In the genomic region with DNA sequence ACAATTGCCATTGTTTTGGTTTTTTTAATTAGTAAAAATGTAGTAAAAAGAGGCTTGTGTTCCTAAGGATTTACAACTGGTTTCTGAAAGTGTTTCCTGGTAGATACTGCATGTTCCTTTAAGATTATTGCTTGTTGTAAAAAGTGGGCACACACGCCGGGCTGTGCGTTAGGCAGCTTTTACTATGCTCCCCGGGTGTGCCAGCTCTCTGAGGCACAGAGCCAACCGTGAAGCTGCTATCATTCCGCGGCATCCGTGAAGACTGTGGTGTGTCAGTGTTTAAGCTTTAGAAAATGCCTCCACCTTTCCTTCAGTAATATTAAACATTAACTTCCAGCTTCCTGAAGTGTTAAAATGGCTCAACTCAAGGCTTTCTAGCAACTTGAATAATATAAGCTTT, we compare ENCODE assay signal across 23 mouse cellular contexts. TPM values are rescaled to one million over a fixed set of nuclear protein-coding genes. Genes with fewer than 3 reads are reported as not detected.
DNase-seq lines count a peak whose midpoint lies in the region; ATAC-seq lines count a peak whose summit lies in the region.
"Had no signal": no experiment of that assay in that cellular context is flagged by ENCODE, and none has a peak within 500 bp of the region (broad histone marks: within the 10 kb centered on the region; RNA-seq: fewer than 3 reads in every experiment).

No protein-coding gene starts in this region.

- no peak overlapping the region for H3K27ac ChIP-seq in hindbrain, embryonic 16.5 days (ENCODE audit: low read depth, low read length)
- no peak overlapping the region for H3K27ac ChIP-seq in hindbrain, embryonic 11.5 days (ENCODE audit: low read depth, low read length)
- H3K27ac ChIP-seq: embryonic facial prominence, embryonic 12.5 days; heart, adult 2 months; heart, embryonic 15.5 days; limb, embryonic 10.5 days had no signal

- H3K4me3 ChIP-seq in hindbrain, embryonic 16.5 days (ENCODE audit: low read length), result no peak overlapping the region
- H3K4me3 ChIP-seq in hindbrain, embryonic 11.5 days (ENCODE audit: low read depth, low read length), result no peak overlapping the region
- H3K4me3 ChIP-seq: embryonic facial prominence, embryonic 12.5 days; heart, adult 2 months; heart, embryonic 15.5 days; limb, embryonic 10.5 days; myocyte had no signal

- no peaks in the 10 kb centered on the region for H3K36me3 ChIP-seq in hindbrain, embryonic 16.5 days (ENCODE audit: control insufficient read depth, insufficient read depth, low read length)
- H3K36me3 ChIP-seq in hindbrain, embryonic 11.5 days (ENCODE audit: control insufficient read depth, insufficient read depth, low read length), result no peaks in the 10 kb centered on the region
- H3K36me3 ChIP-seq: embryonic facial prominence, embryonic 12.5 days; heart, embryonic 15.5 days; limb, embryonic 10.5 days had no signal

- 0 out of 2 replicates have a peak, but pooled peaks cover 4% of the 10 kb centered on the region for H3K9me3 ChIP-seq in hindbrain, embryonic 16.5 days (ENCODE audit: control insufficient read depth, low read length)
- no peaks in the 10 kb centered on the region for H3K9me3 ChIP-seq in hindbrain, embryonic 11.5 days (ENCODE audit: control insufficient read depth, low read length)
- H3K9me3 ChIP-seq: embryonic facial prominence, embryonic 12.5 days; heart, embryonic 15.5 days; limb, embryonic 10.5 days had no signal

- H3K9ac ChIP-seq in hindbrain, embryonic 16.5 days (ENCODE audit: low read depth, low read length), result no peak overlapping the region
- H3K9ac ChIP-seq in hindbrain, embryonic 11.5 days (ENCODE audit: low read depth, low read length), result no peak overlapping the region
- H3K9ac ChIP-seq: embryonic facial prominence, embryonic 12.5 days; heart, embryonic 15.5 days; lung, embryonic 14.5 days had no signal

- H3K4me1 ChIP-seq in hindbrain, embryonic 16.5 days (ENCODE audit: control insufficient read depth, insufficient read depth, low read depth, low read length), result no peaks in the 10 kb centered on the region
- no peaks in the 10 kb centered on the region for H3K4me1 ChIP-seq in hindbrain, embryonic 11.5 days (replicated peaks; ENCODE audit: control insufficient read depth, insufficient read depth, low read length)
- H3K4me1 ChIP-seq: embryonic facial prominence, embryonic 12.5 days; heart, embryonic 15.5 days; limb, embryonic 10.5 days had no signal

- no peak for ATAC-seq in hindbrain, embryonic 16.5 days
- ATAC-seq in hindbrain, embryonic 11.5 days (ENCODE audit: low FRiP score), result no peak

- no peak for DNase-seq in hindbrain, embryonic 11.5 days (ENCODE audit: low spot score)
- DNase-seq in left cerebral cortex, postnatal 10 days (ENCODE audit: extremely low spot score in 1 of 2, low spot score in 2 of 2), result peak; percentile 3 to 19
- DNase-seq in left cerebral cortex, adult 9 months (ENCODE audit: low spot score in 2 of 2), result no peak
- DNase-seq in right cerebral cortex, postnatal 14 days, result peak; percentile 9
- no peak for DNase-seq in right cerebral cortex, adult 18-20 months
- peak; percentile 4 for DNase-seq in right cerebral cortex, postnatal 25 days
- DNase-seq in gastrocnemius, postnatal 10 days, result no peak
- DNase-seq: adrenal gland, postnatal 25 days; gastrocnemius, postnatal 14 days; heart, adult 2 months; layer of hippocampus, adult 9-11 months; lung, embryonic 14.5 days; lung, postnatal 4 days; thymus, postnatal 36 days had no signal

- no peaks in the 10 kb centered on the region for H3K27me3 ChIP-seq in hindbrain, embryonic 16.5 days (replicated peaks; ENCODE audit: control insufficient read depth, insufficient read depth, low read length)
- no peaks in the 10 kb centered on the region for H3K27me3 ChIP-seq in hindbrain, embryonic 11.5 days (ENCODE audit: control insufficient read depth, insufficient read depth, low read length)
- H3K27me3 ChIP-seq: embryonic facial prominence, embryonic 12.5 days; heart, embryonic 15.5 days had no signal

- peak overlapping the region; percentile 36 for H3K4me2 ChIP-seq in hindbrain, embryonic 16.5 days (ENCODE audit: low read length)
- no peak overlapping the region for H3K4me2 ChIP-seq in hindbrain, embryonic 11.5 days (replicated peaks; ENCODE audit: low read depth, low read length)
- H3K4me2 ChIP-seq: embryonic facial prominence, embryonic 12.5 days; heart, embryonic 15.5 days; liver, embryonic 11.5 days; lung, embryonic 14.5 days; midbrain, embryonic 11.5 days had no signal

- intact Hi-C loops in left cerebral cortex, postnatal 10 days (cut with DNase I), result no loop called here

- WGBS in hindbrain, embryonic 16.5 days, result 18% methylated on average over 8 of the region's 8 CpGs
- 43% methylated on average over 8 of the region's 8 CpGs for WGBS in hindbrain, embryonic 11.5 days

RNA-seq across cellular contexts. Expression of a gene that starts 35.0 kb away (rescaled TPM):
- polyA plus RNA-seq in hindbrain, embryonic 16.5 days (2015; fragmentation: Nextera tagmentation; extraction: Ambion mirVana), result 9.0 and 14.4 TPM in 2 replicates
- 24.8 and 28.6 TPM in 2 replicates for polyA plus RNA-seq in hindbrain, embryonic 11.5 days (2014; fragmentation: Nextera tagmentation; extraction: Ambion mirVana)
- total RNA-seq in left cerebral cortex, postnatal 10 days (2021), result not detected
- total RNA-seq in gastrocnemius, postnatal 10 days (2021), result not detected
- total RNA-seq: adrenal gland, postnatal 25 days; common myeloid progenitor, adult 5-6 weeks; gastrocnemius, postnatal 14 days; heart, adult 2 months; hematopoietic stem cell, adult 5-6 weeks had no signal
- polyA plus RNA-seq: heart, adult 2 months; heart, embryonic 15.5 days; limb, embryonic 10.5 days; liver, embryonic 11.5 days; lung, embryonic 14.5 days; myocyte had no signal

Comparison
In these comparisons a context has a peak if more than half of its experiments do, and no peak if none do; other contexts are left out.
1. DNase-seq: peak in left cerebral cortex, postnatal 10 days (2 of 2), right cerebral cortex, postnatal 14 days (single experiment) and right cerebral cortex, postnatal 25 days (single experiment); none in hindbrain, embryonic 11.5 days (single experiment), left cerebral cortex, adult 9 months (0 of 2), right cerebral cortex, adult 18-20 months (single experiment) and gastrocnemius, postnatal 10 days (single experiment).